Mouse (Mus musculus) erythroblast, embryonic 14.5 days (primary cell): ENCODE measurements around the gene Tbl3. TPM values are rescaled to one million over a fixed set of nuclear protein-coding genes. Genes with fewer than 3 reads are reported as not detected.

Experiments used
- H3K27me3 ChIP-seq: 2 replicates; pipeline ENCODE4 v1.6.1; 2012; ENCODE audit warnings: inconsistent platforms; ENCODE audit not compliant: control insufficient read depth
- H3K36me3 ChIP-seq: 2 replicates; pipeline ENCODE4 v1.6.1; 2012; ENCODE audit warnings: mild to moderate bottlenecking, inconsistent platforms; ENCODE audit not compliant: control insufficient read depth
- H3K4me1 ChIP-seq: 2 replicates; pipeline ENCODE4 v1.6.1; 2012; ENCODE audit warnings: inconsistent platforms; ENCODE audit not compliant: control insufficient read depth
- H3K4me3 ChIP-seq: replicated peaks from 2 replicates; pipeline ENCODE3; 2012; ENCODE audit warnings: moderate library complexity, mild to moderate bottlenecking, inconsistent platforms
- H3K9me3 ChIP-seq: 2 replicates; pipeline ENCODE4 v1.6.1; 2012; ENCODE audit warnings: low read length, inconsistent platforms, mixed read lengths; ENCODE audit not compliant: control insufficient read depth
- GATA1 ChIP-seq: IDR thresholded peaks from 2 replicates; pipeline ENCODE4 v1.6.1; 2012; ENCODE audit warnings: low read length, inconsistent platforms, mixed read lengths
- TAL1 ChIP-seq: IDR thresholded peaks from 3 replicates; pipeline ENCODE4 v1.6.1; 2012; ENCODE audit warnings: low read length, inconsistent platforms, mixed read lengths
- polyA plus RNA-seq: library from polyadenylated mRNA; stranded (reverse); fragments of >175 nt; gene quantifications from 2 replicates; pipeline ENCODE4 v1.2.3, GENCODE M21; 2012

Gene Tbl3
- polyA plus RNA-seq, 1 experiment, result 1.1 TPM

DNA sequence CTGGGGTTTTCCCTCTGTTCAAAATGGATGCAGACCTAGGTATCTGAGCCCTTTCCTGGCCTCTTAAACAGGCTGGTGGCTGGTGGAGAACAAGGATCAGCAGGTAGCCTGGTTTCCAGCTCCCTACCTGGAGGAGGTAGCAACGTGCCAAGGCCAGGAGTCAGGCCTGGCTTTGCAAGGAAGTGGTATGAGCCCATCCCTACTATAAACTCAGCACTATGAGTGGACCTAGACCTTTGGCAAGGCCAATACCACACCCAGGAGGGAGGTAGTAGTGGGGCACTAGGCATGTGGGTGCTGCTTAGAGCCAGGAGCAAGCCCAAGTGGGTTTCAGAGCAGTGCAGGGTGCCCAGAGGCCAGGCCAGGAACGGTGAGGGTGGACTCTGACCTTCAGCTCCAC is 8.0 kb downstream of the Tbl3 start:
- H3K36me3 ChIP-seq, result peaks cover 46% of the 10 kb centered on the region
- no peak overlapping the region for H3K4me3 ChIP-seq
- peaks cover 33% of the 10 kb centered on the region for H3K4me1 ChIP-seq
- no peaks in the 10 kb centered on the region for H3K9me3 ChIP-seq
- H3K27me3 ChIP-seq, result peaks cover 9% of the 10 kb centered on the region
- TF ChIP-seq GATA1, result no peak
- no peak for TF ChIP-seq TAL1

DNA sequence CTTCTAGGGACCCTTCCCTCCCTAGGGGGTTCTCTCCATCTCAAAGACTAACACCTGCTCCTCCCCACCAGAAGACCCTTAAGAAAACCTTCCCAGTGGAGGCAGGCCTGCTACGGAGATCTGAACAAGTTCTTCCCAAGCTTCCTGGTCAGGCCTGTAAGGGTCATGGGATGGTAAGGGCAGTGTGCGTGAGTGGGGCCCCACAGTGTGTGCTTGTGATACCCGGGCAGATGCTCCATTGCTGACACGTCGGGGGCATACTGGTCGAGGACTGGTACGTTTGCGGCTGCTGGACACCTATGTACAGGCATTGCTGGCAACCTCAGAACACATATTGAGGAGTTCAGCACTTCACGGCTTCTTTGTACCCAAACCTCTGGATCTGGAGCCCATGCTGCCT is 8.7 kb downstream of the Tbl3 start:
- no peak overlapping the region for H3K4me3 ChIP-seq
- peaks cover 44% of the 10 kb centered on the region for H3K36me3 ChIP-seq
- H3K9me3 ChIP-seq, result no peaks in the 10 kb centered on the region
- peaks cover 9% of the 10 kb centered on the region for H3K27me3 ChIP-seq
- no peak for TF ChIP-seq TAL1
- H3K4me1 ChIP-seq, result peaks cover 38% of the 10 kb centered on the region

DNA sequence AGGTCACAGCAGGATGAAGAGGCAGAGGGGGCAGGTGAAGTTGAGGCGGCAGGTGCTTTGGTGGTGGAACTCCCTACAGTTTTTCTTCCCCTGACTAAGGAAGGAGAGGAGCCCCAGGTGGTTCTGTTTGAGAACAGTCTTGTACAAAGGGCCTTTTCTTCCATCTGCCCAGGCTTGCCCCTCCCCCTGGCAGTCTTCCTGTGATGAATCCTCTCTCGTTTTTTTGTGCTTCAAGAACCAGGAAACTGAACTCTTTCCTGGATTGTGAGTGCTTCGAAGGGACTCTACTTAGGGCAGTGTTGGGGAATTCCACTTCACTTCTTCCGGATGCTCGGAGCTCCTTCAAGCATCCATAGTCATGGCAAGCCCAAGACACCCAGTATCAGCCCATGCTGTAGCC is 9.5 kb downstream of the Tbl3 start:
- Histone ChIP-seq H3K4me3 (no peak overlapping the region), H3K27me3 (peaks cover 9% of the 10 kb centered on the region), H3K4me1 (peaks cover 41% of the 10 kb centered on the region), H3K36me3 (peaks cover 45% of the 10 kb centered on the region), H3K9me3 (no peaks in the 10 kb centered on the region)
- no peak for TF ChIP-seq TAL1
- no peak for TF ChIP-seq GATA1

DNA sequence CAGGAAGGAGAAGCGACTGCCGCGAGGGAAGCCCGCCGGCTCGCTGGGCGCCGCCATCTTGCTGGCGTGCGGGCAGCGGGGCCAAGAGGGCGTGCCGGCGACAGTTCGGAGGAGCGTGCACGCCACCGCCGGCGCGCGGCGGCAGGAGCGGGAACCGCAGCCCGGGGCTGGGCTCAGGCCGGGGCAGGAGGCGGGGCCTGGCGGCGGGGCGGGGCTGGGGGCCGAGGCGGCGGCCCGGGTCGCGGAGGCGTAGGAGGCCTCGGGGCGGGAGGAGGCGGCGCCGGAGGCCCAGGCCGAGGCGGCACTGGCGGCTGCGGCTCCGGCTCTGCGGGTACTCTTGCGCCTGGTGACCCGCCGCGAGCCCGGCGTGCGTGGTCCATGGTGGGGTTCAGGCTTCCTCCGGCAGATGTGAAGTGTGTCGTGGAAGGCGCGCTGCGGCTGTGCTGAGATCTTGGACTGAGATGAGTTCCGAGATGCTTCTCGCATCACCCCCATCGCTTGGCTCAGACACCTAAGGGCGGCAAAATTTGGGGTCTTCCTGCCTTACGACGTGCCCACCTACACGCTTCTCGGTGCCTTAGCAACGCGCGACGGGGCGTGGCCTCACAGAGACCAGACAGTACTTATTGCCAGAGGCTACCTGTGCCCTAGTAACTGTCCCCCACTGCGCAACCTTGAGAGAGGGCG is 11.3 kb downstream of the Tbl3 start, which contains the start of the genes Gfer and Noxo1:
TSS of gene Gfer (minus strand) at position 146 of the 687 bp plus-strand sequence.
TSS of gene Noxo1 (plus strand) at position 224 of the 687 bp plus-strand sequence.
- TF ChIP-seq GATA1, result no peak
- TF ChIP-seq TAL1, result no peak
- Histone ChIP-seq H3K4me3 (peak within 1 kb of the TSS; percentile 96), H3K27me3 (peaks cover 22% of the 10 kb centered on the region), H3K9me3 (no peaks in the 10 kb centered on the region), H3K36me3 (peaks cover 39% of the 10 kb centered on the region), H3K4me1 (peaks cover 45% of the 10 kb centered on the region)

DNA sequence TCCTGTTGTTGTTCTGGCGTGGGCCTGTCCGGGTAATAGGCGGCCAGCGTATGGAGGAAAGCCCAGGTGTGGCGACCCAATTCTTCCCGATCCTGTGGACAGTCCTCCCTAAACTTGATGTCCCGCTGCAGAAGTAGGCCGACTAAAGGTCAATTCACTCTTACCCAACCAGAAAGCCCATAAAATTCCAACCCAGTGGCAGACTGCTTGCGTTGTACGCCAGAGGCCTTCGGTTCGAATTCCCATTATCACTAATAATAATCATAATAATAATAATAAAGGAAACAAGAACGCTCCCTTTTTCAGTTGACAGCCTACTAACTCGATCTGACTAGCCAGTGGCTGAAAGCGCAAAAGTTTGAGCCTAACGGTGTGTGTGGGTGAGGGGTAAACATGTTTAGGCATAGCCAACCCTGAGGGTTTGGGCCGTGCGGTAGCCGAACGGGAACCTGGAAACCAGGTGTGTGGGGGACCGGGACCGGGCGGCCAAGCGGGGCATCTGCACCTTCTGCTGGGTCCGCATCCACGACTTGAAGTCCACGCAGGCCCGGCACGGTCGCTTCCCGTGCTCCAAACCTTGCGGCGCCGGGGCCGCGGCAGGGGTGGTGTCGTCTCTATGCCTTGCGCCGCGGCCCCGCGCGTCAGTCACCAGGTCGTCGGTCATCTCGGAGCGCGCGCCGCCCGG is 12.0 kb downstream of the Tbl3 start:
- Histone ChIP-seq H3K36me3 (peaks cover 32% of the 10 kb centered on the region), H3K4me3 (peak overlapping the region; percentile 96), H3K27me3 (peaks cover 29% of the 10 kb centered on the region), H3K4me1 (peaks cover 45% of the 10 kb centered on the region), H3K9me3 (no peaks in the 10 kb centered on the region)
- TF ChIP-seq GATA1 (no peak), TAL1 (no peak)

DNA sequence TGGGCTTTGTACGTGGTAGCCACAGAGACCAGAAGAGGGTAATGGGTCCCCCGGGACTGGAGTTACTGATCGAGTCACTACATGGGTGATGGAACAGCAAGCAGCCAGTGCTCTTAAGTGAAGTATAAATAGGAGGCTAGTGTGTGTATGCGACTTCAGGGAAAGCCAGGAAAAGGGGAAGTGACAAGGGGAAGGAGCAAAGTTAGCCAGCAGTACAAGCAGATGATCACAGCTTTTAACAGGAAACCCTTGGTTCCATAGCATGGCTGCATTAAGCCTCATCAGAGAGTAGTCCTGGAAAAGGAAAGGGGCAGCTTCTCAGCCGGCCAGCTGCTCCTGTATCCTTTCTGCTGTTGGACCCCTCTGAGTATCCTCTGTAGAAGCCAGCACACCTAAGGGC is 15.1 kb downstream of the Tbl3 start:
- peaks cover 13% of the 10 kb centered on the region; the same call in 1 of the 2 replicates for H3K9me3 ChIP-seq
- H3K4me1 ChIP-seq, result peaks cover 56% of the 10 kb centered on the region
- no peak for TF ChIP-seq GATA1
- no peak for TF ChIP-seq TAL1
- H3K4me3 ChIP-seq, result no peak overlapping the region
- peaks cover 51% of the 10 kb centered on the region for H3K27me3 ChIP-seq
- H3K36me3 ChIP-seq, result peaks cover 20% of the 10 kb centered on the region

DNA sequence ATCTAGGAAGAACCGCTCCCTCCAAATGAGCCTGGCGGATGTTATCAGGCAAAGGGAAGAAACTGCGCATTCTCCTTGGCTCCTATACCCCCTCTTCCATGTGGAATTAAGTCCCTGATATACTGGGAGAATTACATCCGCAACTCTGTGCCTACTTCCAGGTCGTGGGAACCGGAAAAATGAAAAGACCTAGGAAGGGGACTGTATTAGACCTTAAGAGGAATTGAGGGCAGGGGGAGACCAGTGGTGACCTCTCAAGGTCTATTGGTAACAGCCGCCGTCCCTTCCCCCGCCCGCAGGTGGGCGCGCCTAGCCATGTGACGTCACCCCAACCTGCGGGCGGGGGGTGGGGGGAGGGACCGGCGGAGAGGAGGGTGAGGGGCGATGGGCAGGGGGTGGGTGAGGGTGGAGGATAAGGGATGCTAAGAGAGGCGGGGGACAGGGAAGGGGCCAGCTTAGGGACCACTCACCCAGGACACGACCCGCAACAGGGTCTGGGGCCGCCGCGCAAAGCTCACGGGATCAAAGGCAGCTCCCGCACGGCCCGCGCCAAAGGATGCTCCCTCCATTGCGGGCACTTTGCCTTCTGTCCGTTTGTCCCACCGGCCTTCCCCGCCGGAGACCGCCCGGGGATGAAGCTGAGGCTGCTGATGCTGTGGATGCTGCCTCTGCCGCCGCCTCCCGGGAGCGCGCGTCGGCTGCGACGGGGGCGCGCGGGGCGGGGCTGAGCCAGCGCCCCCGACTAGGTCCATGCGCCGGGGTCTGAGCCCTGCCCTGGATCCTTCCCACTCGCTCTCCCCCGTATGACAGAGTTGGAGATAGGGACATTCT is 18.0 kb downstream of the Tbl3 start, which contains the start of gene Syngr3:
TSS of gene Syngr3 (minus strand) at position 705 of the 831 bp plus-strand sequence.
- H3K4me1 ChIP-seq, result peaks cover 43% of the 10 kb centered on the region
- peaks cover 64% of the 10 kb centered on the region for H3K27me3 ChIP-seq
- H3K4me3 ChIP-seq, result no peak within 1 kb of the TSS
- peaks cover 14% of the 10 kb centered on the region; the same call in 1 of the 2 replicates for H3K9me3 ChIP-seq
- TF ChIP-seq TAL1 (no peak), GATA1 (no peak)
- peaks cover 20% of the 10 kb centered on the region for H3K36me3 ChIP-seq

DNA sequence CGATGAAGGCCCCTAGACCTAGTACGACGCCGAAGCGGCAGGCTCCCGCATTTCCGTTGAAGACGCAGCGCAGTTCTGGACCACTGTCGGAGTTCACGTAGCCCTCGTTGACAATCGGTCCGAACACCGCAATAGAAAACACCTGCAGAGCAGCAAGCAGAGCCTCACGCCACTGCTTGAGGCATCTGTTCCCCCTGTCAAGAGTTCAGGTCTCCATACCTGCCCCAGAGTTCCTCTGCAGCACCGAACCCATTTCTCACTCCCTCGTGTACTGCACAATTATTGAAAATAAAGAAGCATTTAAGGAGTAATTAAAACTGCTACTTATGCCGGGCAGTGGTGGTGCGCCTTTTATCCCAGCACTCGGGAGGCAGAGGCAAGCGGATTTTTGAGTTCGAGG is 19.9 kb downstream of the Tbl3 start:
- Histone ChIP-seq H3K4me1 (peaks cover 35% of the 10 kb centered on the region), H3K9me3 (peaks cover 14% of the 10 kb centered on the region; the same call in 1 of the 2 replicates), H3K27me3 (peaks cover 63% of the 10 kb centered on the region), H3K36me3 (peaks cover 7% of the 10 kb centered on the region), H3K4me3 (peak overlapping the region; percentile 52)
- TF ChIP-seq TAL1 (no peak), GATA1 (no peak)
